Mouse (Mus musculus) thymus, postnatal 10 days (tissue): ENCODE results near the gene AL607142.1.

Experiments used
- DNase-seq, 2 experiments: peaks; one replicate each; pipeline ENCODE4 v3.0.0; 2021; ENCODE audit warnings: low spot score in 2 of 2

The AL607142.1 gene

DNA sequence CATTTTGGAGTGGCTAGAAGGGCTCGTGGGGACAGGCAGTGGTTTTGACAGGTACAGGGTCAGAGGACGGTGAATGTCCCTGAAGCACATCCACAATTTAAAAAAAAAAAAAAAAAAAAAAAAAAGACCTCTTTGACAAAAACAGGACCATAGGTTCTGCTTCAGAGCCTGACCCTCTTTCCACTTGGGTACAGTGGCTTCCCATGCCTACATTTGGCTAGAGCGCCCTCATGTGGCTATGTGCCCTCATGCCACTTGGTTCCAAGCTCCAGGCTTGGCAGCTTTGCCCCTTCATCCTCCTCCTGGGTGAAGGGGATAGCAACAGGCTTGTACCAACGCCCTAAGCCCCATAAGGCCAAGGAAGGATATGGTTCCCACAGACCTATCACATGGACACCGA is 39.8 kb downstream of the AL607142.1 start:
- DNase-seq: peak; percentile 53 to 83

DNA sequence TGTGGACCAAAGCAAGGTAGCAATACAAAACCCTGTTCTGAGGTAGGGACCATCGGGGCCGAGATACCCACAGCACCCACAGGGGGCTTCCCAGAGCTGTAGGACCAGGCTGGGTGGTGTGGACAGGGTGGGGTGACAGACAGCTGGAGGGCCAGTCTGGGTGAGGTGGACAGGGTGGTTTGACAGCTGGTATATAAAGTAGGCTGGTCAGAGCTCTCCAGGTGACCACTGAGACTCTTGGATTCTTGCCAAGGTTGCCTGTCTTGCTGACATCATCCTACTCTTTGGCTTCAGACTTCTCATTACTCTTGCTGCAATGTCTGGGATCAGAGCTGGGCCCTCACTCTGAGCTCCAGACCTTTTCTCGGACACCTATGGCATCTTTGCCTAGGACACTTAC is 41.6 kb downstream of the AL607142.1 start:
- DNase-seq: no peak

DNA sequence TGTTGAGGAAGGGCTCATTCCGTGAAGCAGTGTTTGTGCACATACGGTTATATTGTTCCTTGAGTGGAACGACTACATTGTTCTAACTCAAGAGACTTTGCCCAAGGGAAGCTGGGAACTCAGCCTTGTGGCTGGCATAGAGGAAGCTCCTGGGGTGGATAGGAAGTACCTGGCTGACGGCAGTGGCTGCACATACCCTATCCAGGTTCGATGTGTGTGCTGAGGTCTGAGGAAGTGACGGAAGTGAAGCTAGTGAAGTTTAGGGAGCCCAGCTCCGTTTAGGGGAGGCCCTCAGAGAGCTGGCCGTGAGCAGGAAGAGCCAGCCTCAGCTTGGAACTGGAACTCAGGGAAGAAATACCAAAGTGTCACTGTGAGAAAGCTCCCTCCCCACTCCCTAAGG is 43.0 kb downstream of the AL607142.1 start:
- no peak for DNase-seq

DNA sequence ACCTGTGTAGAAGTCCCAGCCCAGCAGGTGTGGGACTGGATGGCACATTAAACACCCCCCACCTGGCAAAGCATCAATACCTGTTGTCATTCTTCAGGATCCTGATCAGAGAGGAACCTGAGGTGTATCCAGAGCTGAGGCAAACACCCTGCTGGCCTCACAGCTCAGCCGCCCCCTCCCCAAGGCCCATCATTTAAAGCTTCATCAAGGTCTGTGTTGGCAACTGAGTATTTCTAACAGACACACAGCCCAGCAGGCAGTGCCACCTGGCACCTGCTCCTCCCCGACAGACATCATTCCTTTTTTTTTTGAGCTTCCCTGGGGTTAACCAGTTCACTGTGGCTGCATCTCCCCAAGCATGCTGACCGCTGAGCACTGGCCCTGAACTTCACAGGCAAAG is 50.7 kb downstream of the AL607142.1 start:
- no peak for DNase-seq

DNA sequence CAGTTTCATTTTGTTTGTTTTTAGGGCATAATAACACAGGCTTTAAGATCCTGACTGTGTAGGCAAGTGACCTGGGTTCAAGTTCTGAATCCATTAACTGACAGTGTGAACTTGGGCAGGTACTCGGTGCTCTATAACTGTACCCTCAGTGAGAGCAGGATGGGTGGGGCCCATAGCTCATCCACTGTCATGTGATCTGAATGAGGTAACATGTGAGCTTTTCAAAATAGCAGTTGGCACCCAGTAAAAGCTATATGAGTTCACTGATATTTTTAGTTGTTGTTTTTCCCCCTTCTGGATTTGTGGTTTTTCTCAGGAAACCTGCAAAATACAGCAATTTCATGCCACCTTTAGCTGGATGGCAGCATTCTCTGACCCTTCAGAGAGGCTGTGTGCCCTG is 51.5 kb downstream of the AL607142.1 start:
- DNase-seq: no peak

DNA sequence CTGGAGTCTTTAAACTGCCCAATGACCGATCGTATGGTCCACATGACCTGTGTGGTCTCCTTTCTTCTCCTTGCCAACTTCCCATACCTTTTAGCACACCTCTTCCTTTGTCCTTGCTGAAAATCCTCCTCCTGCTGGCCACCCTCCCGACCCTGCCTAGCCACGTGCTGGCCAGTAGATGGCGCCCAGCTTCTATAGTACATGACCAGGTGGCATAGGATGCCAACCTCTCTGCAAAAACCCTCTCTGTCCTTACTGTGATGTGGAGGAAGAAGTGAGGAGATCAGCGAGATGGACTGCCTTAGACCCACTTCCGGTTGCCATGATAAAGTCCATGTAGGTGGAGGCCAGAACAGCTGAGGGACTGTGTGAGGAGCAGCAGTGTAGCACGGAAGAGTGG is 55.5 kb downstream of the AL607142.1 start:
- peak; percentile 21 to 54 for DNase-seq

DNA sequence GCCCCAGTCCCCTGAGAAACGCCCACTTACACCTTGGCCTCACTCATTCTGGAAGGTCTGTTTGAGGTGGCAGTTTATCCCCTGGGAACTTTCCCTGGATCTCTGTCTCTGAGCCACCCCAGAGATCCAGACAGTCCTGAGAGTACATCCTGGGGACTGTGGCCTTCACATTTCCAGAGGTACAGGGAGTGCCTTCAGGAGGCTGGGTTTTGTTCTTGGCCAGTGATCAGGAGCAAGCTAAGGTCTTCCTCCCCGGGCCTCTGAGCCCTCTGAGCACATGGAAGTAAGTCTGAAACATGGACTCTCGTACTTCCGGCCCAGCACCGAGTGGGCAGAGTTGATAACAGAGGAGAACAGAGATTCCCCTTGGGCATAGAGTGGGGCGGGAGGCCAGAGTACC is 59.9 kb downstream of the AL607142.1 start:
- DNase-seq: no peak

DNA sequence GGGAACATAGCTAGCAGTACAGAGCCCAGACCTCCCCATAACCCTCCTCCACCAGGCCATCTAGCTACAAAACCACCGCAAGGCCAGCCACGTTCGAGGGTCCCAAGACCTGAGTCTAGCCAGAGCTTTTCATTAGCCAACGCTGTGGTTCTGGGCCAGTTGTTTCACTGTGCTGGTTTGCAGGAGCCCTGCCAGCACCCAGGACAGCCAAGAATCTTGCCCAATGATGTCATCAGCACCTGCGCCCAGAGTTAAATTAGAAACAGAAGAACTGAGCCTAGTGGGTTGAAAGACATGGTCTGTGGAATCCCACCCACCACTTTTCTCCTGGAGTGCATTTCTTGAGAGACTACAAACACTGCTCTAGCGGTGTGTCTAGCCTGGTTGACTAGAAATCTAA is 61.3 kb downstream of the AL607142.1 start:
- DNase-seq: no peak

DNA sequence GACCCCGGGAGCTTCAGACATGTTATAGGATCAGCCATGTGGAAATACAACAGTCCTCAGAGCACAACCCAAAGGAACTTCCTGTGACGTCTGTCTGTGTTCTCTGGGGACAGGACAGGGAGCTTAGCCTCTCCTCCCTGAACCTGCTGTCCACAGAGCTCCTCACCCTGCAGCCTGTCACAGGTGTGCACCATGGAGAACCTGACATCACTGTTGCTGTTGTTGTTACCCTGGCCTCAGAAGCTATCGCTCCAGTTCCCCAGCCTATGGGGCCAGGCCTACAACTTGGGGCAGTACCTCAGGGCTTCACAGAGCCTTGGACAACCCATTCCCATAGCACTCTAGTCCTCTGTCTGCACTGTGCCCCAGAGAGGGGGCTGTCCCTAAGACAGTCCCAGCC is 62.5 kb downstream of the AL607142.1 start:
- DNase-seq: no peak

DNA sequence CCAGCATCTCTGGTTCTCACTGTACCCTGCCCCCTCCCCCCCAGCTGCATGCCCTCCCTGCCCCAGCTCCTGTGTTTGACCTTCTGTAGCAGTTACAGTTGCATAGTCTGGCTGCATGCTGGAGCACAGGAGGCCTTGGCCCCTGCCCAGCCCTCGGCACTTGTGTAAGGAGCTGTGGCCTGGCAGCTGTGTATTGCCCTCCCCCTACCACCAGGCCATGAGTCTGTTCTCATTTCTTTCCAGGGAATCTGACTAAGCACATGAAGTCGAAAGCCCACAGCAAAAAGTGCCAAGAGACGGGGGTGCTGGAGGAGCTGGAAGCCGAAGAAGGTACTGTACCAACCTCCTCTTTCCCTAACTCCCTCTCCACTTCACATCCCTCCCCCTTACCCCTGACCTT is 63.2 kb downstream of the AL607142.1 start:
- DNase-seq: no peak

DNA sequence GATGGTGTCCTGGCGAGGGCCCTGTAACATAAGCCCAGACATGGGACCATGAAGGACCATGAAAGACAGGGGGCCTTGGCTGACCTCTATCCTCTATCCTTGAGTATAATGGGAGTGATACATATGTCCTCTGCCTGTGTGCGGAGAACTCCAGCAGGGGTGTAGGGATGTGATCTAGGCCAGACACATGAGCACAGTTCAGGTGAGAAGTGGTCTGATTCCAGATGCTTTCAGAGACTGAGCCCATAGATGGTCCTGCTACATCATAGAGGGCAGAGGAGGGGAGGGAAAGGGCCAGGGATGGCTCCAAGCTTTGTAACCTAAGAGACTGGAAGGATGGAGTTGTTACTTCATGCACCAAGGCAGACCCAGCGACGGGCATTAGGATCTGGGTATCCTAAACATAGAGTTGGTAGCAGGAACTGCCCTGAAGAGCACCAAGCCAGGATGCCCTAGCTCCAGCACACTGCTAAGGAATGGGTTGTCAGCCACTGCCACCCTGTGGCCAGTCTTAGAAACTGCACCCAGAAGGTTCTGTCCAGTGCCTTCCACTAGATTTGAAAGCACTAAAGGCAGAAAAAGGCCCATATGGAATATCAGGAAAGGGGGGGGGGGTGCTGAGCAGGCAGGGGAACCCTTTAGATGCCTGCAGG is 64.6 kb downstream of the AL607142.1 start:
- peak in 1 of 2 experiments; percentile 58 for DNase-seq

DNA sequence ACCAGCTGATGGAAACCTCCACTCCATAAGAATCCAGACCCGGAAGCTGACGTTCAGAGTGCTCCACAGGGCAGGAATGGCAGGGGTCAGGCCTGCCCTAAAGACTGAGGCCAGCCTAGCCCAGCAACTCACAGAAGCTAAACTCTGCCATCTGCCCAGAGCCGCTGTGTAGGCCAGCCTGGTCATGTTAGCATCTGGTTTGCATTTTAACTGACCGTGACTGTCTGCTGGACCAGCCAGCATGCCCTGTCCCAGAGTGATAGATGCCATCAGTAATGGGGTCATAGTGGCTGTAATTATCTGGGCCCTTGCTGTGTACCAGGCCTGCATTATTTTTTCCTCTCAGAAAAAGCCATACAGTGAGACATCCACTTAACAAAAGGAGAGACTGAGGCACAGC is 66.1 kb downstream of the AL607142.1 start:
- no peak for DNase-seq

DNA sequence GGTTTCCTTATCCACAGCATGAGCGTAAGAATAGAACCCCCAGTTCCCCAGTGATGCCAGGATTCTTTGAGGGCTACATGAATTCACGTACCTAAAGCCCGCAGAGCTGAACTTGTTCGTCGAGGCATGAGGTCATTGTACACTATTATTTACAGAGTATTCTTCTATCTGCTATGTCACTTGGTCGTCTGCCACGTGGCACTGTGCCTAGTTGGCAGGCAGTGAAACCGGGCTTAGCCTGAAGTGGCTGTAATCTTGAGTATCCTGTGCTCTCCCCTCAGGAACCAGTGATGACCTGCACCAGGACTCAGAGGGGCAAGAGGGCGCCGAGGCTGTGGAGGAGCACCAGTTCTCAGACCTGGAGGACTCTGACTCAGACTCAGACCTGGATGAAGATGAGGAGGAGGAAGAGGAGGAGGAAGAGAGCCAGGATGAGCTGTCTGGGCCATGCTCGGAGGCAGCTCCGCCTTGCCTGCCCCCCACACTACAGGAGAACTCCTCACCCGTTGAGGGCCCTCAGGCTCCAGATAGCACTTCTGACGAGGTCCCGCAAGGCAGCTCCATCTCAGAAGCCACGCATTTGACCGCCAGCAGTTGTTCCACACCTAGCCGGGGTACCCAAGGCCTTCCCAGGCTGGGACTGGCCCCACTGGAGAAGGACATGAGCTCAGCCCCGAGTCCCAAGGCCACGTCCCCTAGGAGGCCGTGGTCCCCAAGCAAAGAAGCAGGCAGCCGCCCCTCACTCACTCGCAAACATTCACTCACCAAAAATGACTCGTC is 66.8 kb downstream of the AL607142.1 start:
- no peak for DNase-seq

DNA sequence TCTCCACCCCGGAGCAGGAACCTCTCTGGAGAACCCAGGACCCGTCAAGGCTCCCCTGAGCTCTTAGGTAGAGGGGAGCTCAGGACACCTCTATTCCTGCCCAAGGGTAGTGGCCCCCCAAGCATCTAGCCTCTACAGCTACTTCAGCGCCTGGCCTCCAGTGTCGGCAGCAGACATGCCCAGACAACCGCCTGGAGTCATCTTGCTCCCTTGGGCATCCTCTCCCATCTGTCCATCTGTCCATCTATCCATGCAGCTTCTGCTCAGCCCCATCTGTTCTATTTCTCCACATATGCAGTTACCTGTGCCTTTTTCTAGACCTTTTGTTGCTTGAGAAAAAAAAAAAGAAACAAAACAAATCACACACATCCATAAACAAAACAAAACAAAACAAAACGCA is 69.4 kb downstream of the AL607142.1 start:
- DNase-seq: no peak

DNA sequence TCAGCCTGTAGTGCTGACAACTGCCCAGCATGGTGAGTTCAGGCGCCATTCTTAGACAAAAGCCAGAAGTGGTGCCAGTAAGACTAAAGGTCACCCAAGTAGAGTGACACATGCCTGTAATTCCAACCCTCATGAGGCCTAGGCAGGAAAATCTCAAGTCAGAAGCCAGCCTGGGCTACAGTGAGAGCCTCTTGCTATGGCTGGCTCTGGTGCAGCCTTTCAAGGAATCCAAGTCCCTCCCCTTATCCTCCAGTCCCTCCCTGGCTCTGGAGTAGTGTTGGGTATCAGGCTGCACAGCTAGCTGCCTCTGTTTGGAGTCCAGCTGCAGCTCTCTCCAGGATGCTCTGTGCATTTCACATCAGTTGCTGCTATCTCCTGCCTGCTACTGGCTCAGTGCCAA is 77.0 kb downstream of the AL607142.1 start:
- DNase-seq: no peak

DNA sequence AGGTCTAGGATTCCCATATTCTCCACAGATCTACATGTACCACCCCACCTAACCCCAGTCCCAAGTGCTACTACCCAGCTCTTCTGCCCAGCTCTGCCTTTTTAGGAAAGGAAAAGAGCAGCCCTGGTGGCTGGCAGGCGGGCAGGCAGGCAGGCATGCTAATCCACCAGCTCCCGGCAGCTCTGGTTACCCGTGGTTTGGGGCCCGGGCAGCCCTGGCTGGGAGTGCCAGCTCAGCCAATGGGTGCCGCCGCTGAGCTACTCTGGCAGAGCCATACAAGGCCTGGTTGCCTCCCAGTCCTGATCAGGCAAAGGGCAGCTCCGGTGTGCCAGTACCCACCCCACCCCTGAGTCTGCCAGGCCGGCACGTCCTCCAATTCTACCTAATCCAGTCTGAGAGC is 78.1 kb downstream of the AL607142.1 start:
- DNase-seq: no peak
